Mouse (Mus musculus): ENCODE data around the gene Rfc4.
A peak's percentile ranks its signal among the peaks of the same experiment; 100 is the strongest.

The Rfc4 gene

GRCm38 (mm10) chr16:23127673-23128375 is at the start of gene Rfc4:
TSS of gene Rfc4 (minus strand) at chr16:23127737.
- DNase-seq (ENCODE audit: low spot score) = peak; percentile 95

- DNase-seq (ENCODE audit: low spot score) = no peak
Observed at GRCm38 (mm10) chr16:23175956-23176355, 48.4 kb upstream of the Rfc4 start.

- DNase-seq (ENCODE audit: low spot score) = peak; percentile 81
Observed at GRCm38 (mm10) chr16:23174855-23175254, 47.3 kb upstream of the Rfc4 start.

GRCm38 (mm10) chr16:23173904-23174303 is 46.4 kb upstream of the Rfc4 start:
- DNase-seq (ENCODE audit: low spot score) = no peak

- DNase-seq (ENCODE audit: low spot score) = peak; percentile 73
Observed at GRCm38 (mm10) chr16:23170813-23171212, 43.3 kb upstream of the Rfc4 start.

GRCm38 (mm10) chr16:23167079-23167478 is 39.5 kb upstream of the Rfc4 start:
- no peak for DNase-seq (ENCODE audit: low spot score)

GRCm38 (mm10) chr16:23166646-23167045 is 39.1 kb upstream of the Rfc4 start:
- no peak for DNase-seq (ENCODE audit: low spot score)

- peak; percentile 86 for DNase-seq (ENCODE audit: low spot score)
Observed at GRCm38 (mm10) chr16:23165441-23165840, 37.9 kb upstream of the Rfc4 start.

GRCm38 (mm10) chr16:23164443-23164842 is 36.9 kb upstream of the Rfc4 start:
- DNase-seq (ENCODE audit: low spot score) = no peak

GRCm38 (mm10) chr16:23162116-23162515 is 34.6 kb upstream of the Rfc4 start:
- DNase-seq (ENCODE audit: low spot score) = no peak

- DNase-seq (ENCODE audit: low spot score) = no peak
Observed at GRCm38 (mm10) chr16:23159749-23160148, 32.2 kb upstream of the Rfc4 start.

- no peak for DNase-seq (ENCODE audit: low spot score)
Observed at GRCm38 (mm10) chr16:23158957-23159356, 31.4 kb upstream of the Rfc4 start.

- no peak for DNase-seq (ENCODE audit: low spot score)
Observed at GRCm38 (mm10) chr16:23158292-23158691, 30.8 kb upstream of the Rfc4 start.

- no peak for DNase-seq (ENCODE audit: low spot score)
Observed at GRCm38 (mm10) chr16:23157013-23157412, 29.5 kb upstream of the Rfc4 start.

- DNase-seq (ENCODE audit: low spot score) = no peak
Observed at GRCm38 (mm10) chr16:23154261-23154660, 26.7 kb upstream of the Rfc4 start.

- peak; percentile 59 for DNase-seq (ENCODE audit: low spot score)
Observed at GRCm38 (mm10) chr16:23151423-23151822, 23.9 kb upstream of the Rfc4 start.

GRCm38 (mm10) chr16:23149396-23149795 is 21.9 kb upstream of the Rfc4 start:
- DNase-seq (ENCODE audit: low spot score) = no peak

- DNase-seq (ENCODE audit: low spot score) = no peak
Observed at GRCm38 (mm10) chr16:23148936-23149335, 21.4 kb upstream of the Rfc4 start.

- DNase-seq (ENCODE audit: low spot score) = no peak
Observed at GRCm38 (mm10) chr16:23146280-23146679, 18.7 kb upstream of the Rfc4 start, which contains the start of gene Adipoq. TSS of gene Adipoq (plus strand) at chr16:23146536.

GRCm38 (mm10) chr16:23145211-23145610 is 17.7 kb upstream of the Rfc4 start:
- DNase-seq (ENCODE audit: low spot score) = no peak

GRCm38 (mm10) chr16:23144326-23144725 is 16.8 kb upstream of the Rfc4 start:
- DNase-seq (ENCODE audit: low spot score) = peak; percentile 88

GRCm38 (mm10) chr16:23140911-23141310 is 13.4 kb upstream of the Rfc4 start:
- DNase-seq (ENCODE audit: low spot score) = no peak

GRCm38 (mm10) chr16:23136406-23136970 is 9.0 kb upstream of the Rfc4 start:
- no peak for DNase-seq (ENCODE audit: low spot score)
